Mouse (Mus musculus): Measurements from ENCODE around the gene Vamp9. TPM values are rescaled to one million over a fixed set of nuclear protein-coding genes. Genes with fewer than 3 reads are reported as not detected.
A peak's percentile ranks its signal among the peaks of the same experiment; 100 is the strongest.

Vamp9 gene
- not detected in 2 replicates for polyA plus RNA-seq (2014; fragmentation: Nextera tagmentation; extraction: Ambion mirVana)

- H3K36me3 ChIP-seq (ENCODE audit: control insufficient read depth, insufficient read depth, low read length) = no peaks in the 10 kb centered on the region
Observed at GRCm38 (mm10) chr5:99906181-99906956, at the start of gene Vamp9. Vamp9 (plus strand) TSS chr5:99906254.

GRCm38 (mm10) chr5:99857106-99857637 lies 48.9 kb upstream of the Vamp9 start:
- no peaks in the 10 kb centered on the region for H3K4me1 ChIP-seq (replicated peaks; ENCODE audit: control insufficient read depth, insufficient read depth, low read length)
- no peak overlapping the region for H3K9ac ChIP-seq (ENCODE audit: low read depth, low read length)
- H3K27ac ChIP-seq (ENCODE audit: low read depth, low read length) = no peak overlapping the region
- H3K4me3 ChIP-seq (ENCODE audit: low read depth, low read length) = no peak overlapping the region
- H3K9me3 ChIP-seq (ENCODE audit: control insufficient read depth, low read length) = no peaks in the 10 kb centered on the region
- ATAC-seq (replicated peaks; ENCODE audit: low FRiP score) = no peak
- no peak for DNase-seq (ENCODE audit: low spot score)
- H3K36me3 ChIP-seq (ENCODE audit: control insufficient read depth, insufficient read depth, low read length) = no peaks in the 10 kb centered on the region
- 39% methylated on average over 14 of the region's 14 CpGs for WGBS
- H3K4me2 ChIP-seq = no peak overlapping the region
- no peaks in the 10 kb centered on the region; the same call in 1 of the 2 replicates for H3K27me3 ChIP-seq (replicated peaks; ENCODE audit: control insufficient read depth, insufficient read depth, low read length)

More at GRCm38 (mm10) chr5:99906181-99906956, at the start of gene Vamp9:
- ATAC-seq (replicated peaks; ENCODE audit: low FRiP score) (peak; percentile 98), DNase-seq (ENCODE audit: low spot score) (peak; percentile 93)
- H3K27me3 ChIP-seq (replicated peaks; ENCODE audit: control insufficient read depth, insufficient read depth, low read length) = no peaks in the 10 kb centered on the region
- H3K4me3 ChIP-seq (ENCODE audit: low read depth, low read length) = peak within 1 kb of the TSS; percentile 62
- no peaks in the 10 kb centered on the region for H3K4me1 ChIP-seq (replicated peaks; ENCODE audit: control insufficient read depth, insufficient read depth, low read length)
- peak within 1 kb of the TSS; percentile 76 for H3K4me2 ChIP-seq
- peak within 1 kb of the TSS; percentile 66 for H3K27ac ChIP-seq (ENCODE audit: low read depth, low read length)
- peak within 1 kb of the TSS; percentile 58 for H3K9ac ChIP-seq (ENCODE audit: low read depth, low read length)
- H3K9me3 ChIP-seq (ENCODE audit: control insufficient read depth, low read length) = no peaks in the 10 kb centered on the region
- WGBS = 6% methylated on average over 49 of the region's 49 CpGs

- Histone ChIP-seq H3K9me3 (ENCODE audit: control insufficient read depth, low read length) (no peaks in the 10 kb centered on the region), H3K36me3 (ENCODE audit: control insufficient read depth, insufficient read depth, low read length) (no peaks in the 10 kb centered on the region), H3K27me3 (replicated peaks; ENCODE audit: control insufficient read depth, insufficient read depth, low read length) (no peaks in the 10 kb centered on the region; the same call in 1 of the 2 replicates), H3K4me3 (ENCODE audit: low read depth, low read length) (no peak overlapping the region), H3K27ac (ENCODE audit: low read depth, low read length) (no peak overlapping the region), H3K9ac (ENCODE audit: low read depth, low read length) (no peak overlapping the region), H3K4me2 (no peak overlapping the region), H3K4me1 (replicated peaks; ENCODE audit: control insufficient read depth, insufficient read depth, low read length) (no peaks in the 10 kb centered on the region)
- WGBS = 52% methylated on average over 13 of the region's 13 CpGs
- ATAC-seq (replicated peaks; ENCODE audit: low FRiP score) (no peak), DNase-seq (ENCODE audit: low spot score) (no peak)
Observed at GRCm38 (mm10) chr5:99859637-99860433, 46.2 kb upstream of the Vamp9 start.

DNA sequence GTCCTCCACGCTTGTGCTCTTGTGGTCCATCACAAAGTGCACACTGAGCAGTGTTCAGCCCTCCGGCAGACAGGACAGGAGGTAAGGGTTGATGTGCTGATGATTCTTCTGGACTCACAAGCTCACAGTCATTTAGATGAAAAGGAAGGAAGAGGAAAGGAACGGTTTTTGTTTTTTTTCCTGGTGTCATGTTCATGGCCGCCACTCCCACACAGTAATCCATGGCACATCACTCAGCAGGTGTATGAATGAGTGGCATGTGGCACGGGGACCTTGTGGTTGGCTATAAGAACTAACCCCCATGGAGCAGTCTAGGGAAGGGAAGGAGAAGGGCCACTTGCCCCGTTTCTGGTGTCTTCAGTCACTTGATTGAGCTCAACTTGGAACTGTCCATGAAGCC lies 44.2 kb upstream of the Vamp9 start:
- no peak for ATAC-seq (replicated peaks; ENCODE audit: low FRiP score)

DNA sequence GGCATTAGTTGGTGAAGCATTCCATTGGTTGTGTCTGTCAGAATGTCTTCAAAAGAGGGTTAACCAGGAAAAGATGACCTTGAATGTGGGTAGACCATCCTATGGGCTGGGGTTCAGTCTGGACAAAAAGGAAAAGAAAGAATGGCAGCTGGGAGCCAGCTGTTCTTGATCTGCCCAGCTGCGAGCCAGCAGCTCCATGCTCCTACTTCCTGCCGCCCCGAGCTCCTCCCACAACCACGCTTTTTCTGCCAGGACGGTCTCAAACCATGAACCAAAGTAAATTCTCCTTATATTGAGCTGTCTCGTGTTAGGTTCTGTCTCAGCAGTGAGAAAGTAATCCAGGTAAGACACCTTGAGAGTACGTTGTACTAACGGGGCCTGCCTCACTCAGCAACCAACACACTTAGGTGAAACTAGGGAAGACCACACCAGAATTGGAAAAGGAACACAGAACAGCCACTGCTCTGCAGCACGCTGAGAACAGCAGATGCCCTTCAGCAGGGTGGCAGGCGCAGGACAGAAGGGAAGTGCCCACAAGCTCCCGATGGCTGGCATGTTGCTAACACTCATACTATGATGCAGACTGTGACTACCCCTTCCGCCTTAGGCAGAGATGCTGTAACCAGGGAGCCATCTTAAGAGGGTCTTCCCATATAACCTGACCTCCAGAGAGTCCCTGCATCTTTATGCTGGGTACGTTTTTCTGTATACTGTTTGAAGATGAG lies 42.2 kb upstream of the Vamp9 start:
- H3K4me2 ChIP-seq = no peak overlapping the region
- H3K9me3 ChIP-seq (ENCODE audit: control insufficient read depth, low read length) = no peaks in the 10 kb centered on the region
- ATAC-seq (replicated peaks; ENCODE audit: low FRiP score) (no peak), DNase-seq (ENCODE audit: low spot score) (no peak)
- no peak overlapping the region for H3K9ac ChIP-seq (ENCODE audit: low read depth, low read length)
- H3K27ac ChIP-seq (ENCODE audit: low read depth, low read length) = no peak overlapping the region
- H3K36me3 ChIP-seq (ENCODE audit: control insufficient read depth, insufficient read depth, low read length) = no peaks in the 10 kb centered on the region
- H3K4me3 ChIP-seq (ENCODE audit: low read depth, low read length) = no peak overlapping the region
- no peaks in the 10 kb centered on the region for H3K27me3 ChIP-seq (replicated peaks; ENCODE audit: control insufficient read depth, insufficient read depth, low read length)
- H3K4me1 ChIP-seq (replicated peaks; ENCODE audit: control insufficient read depth, insufficient read depth, low read length) = no peaks in the 10 kb centered on the region
- 77% methylated on average over 13 of the region's 13 CpGs for WGBS

More for the DNA sequence above, 44.2 kb upstream of the Vamp9 start:
- Histone ChIP-seq H3K9me3 (ENCODE audit: control insufficient read depth, low read length) (no peaks in the 10 kb centered on the region), H3K4me1 (replicated peaks; ENCODE audit: control insufficient read depth, insufficient read depth, low read length) (no peaks in the 10 kb centered on the region), H3K27me3 (replicated peaks; ENCODE audit: control insufficient read depth, insufficient read depth, low read length) (no peaks in the 10 kb centered on the region; the same call in 1 of the 2 replicates), H3K27ac (ENCODE audit: low read depth, low read length) (no peak overlapping the region), H3K9ac (ENCODE audit: low read depth, low read length) (no peak overlapping the region), H3K36me3 (ENCODE audit: control insufficient read depth, insufficient read depth, low read length) (no peaks in the 10 kb centered on the region), H3K4me2 (no peak overlapping the region), H3K4me3 (ENCODE audit: low read depth, low read length) (no peak overlapping the region)
- WGBS = 80% methylated on average over 6 of the region's 6 CpGs
- DNase-seq (ENCODE audit: low spot score) = no peak

DNA sequence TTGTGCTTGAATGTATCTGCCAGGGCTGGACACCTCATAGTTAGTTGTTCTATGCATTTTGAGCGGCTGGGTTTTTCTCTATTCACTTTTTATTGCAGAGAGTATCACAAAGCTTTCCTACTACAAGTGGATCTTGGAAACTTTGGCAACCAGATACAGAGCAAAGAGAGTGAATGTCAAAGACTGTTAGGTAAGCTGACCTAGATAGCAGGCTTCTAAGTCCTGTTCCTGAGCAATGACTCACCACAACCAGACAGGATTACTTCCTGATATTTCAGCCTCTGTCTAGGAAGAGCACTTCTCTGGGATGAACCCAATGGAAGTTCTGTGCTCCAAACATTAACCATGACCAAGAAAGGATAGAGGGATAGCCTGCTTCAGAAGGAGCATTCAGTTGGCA lies 40.3 kb upstream of the Vamp9 start:
- WGBS = 85% methylated on average over 1 of the region's 1 CpGs
- no peaks in the 10 kb centered on the region for H3K36me3 ChIP-seq (ENCODE audit: control insufficient read depth, insufficient read depth, low read length)

DNA sequence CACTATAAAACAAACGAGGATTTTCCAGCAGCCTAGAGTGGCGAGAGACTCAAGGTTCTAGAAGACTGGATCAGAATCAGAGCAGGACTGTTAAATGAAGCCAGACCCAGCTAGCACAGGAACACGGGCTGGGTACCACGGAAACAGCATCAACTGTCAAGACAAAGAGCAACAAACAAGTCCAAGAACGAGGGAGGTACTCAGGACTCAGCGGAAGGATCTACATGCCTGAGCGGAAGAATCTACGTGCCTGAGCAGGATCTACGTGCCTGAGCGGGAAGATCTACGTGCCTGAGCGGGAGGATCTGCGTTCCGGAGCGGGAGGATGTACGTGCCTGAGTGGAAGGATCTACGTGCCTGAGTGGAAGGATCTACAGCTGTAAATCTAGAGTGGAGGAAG lies 37.8 kb upstream of the Vamp9 start:
- WGBS = 90% methylated on average over 17 of the region's 17 CpGs
- H3K4me2 ChIP-seq = no peak overlapping the region
- DNase-seq (ENCODE audit: low spot score) (no peak), ATAC-seq (replicated peaks; ENCODE audit: low FRiP score) (no peak)
- no peak overlapping the region for H3K27ac ChIP-seq (ENCODE audit: low read depth, low read length)
- H3K4me3 ChIP-seq (ENCODE audit: low read depth, low read length) = no peak overlapping the region
- H3K27me3 ChIP-seq (replicated peaks; ENCODE audit: control insufficient read depth, insufficient read depth, low read length) = no peaks in the 10 kb centered on the region
- no peak overlapping the region for H3K9ac ChIP-seq (ENCODE audit: low read depth, low read length)
- H3K4me1 ChIP-seq (replicated peaks; ENCODE audit: control insufficient read depth, insufficient read depth, low read length) = no peaks in the 10 kb centered on the region
- no peaks in the 10 kb centered on the region for H3K9me3 ChIP-seq (ENCODE audit: control insufficient read depth, low read length)
- H3K36me3 ChIP-seq (ENCODE audit: control insufficient read depth, insufficient read depth, low read length) = no peaks in the 10 kb centered on the region

More for the DNA sequence above, 40.3 kb upstream of the Vamp9 start:
- no peak for DNase-seq (ENCODE audit: low spot score)
- Histone ChIP-seq H3K27me3 (replicated peaks; ENCODE audit: control insufficient read depth, insufficient read depth, low read length) (no peaks in the 10 kb centered on the region), H3K9ac (ENCODE audit: low read depth, low read length) (no peak overlapping the region), H3K27ac (ENCODE audit: low read depth, low read length) (no peak overlapping the region), H3K4me1 (replicated peaks; ENCODE audit: control insufficient read depth, insufficient read depth, low read length) (no peaks in the 10 kb centered on the region), H3K4me2 (no peak overlapping the region), H3K9me3 (ENCODE audit: control insufficient read depth, low read length) (no peaks in the 10 kb centered on the region), H3K4me3 (ENCODE audit: low read depth, low read length) (no peak overlapping the region)
- no peak for ATAC-seq (replicated peaks; ENCODE audit: low FRiP score)

DNA sequence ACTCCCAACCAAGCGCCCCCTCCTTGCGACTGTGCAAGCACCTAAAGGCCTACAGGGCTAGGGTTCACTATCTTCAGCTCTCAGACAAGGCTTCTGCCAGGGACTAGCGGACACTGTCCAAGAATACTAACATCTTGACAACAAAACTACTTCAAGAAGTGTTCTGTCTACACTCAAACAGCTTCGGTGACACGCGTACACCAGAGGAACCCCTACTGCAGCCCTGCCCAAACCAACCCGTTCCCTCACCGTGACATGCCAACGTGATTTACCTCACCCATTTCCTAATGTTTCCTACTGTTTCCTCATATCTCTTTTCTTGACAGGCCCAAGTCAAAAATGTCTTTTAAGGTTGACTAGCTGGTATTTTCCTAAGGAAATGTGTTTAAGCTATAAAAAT lies 37.1 kb upstream of the Vamp9 start:
- Histone ChIP-seq H3K27me3 (replicated peaks; ENCODE audit: control insufficient read depth, insufficient read depth, low read length) (no peaks in the 10 kb centered on the region), H3K4me1 (replicated peaks; ENCODE audit: control insufficient read depth, insufficient read depth, low read length) (no peaks in the 10 kb centered on the region), H3K27ac (ENCODE audit: low read depth, low read length) (no peak overlapping the region), H3K4me3 (ENCODE audit: low read depth, low read length) (no peak overlapping the region), H3K9ac (ENCODE audit: low read depth, low read length) (no peak overlapping the region), H3K9me3 (ENCODE audit: control insufficient read depth, low read length) (no peaks in the 10 kb centered on the region), H3K4me2 (no peak overlapping the region), H3K36me3 (ENCODE audit: control insufficient read depth, insufficient read depth, low read length) (no peaks in the 10 kb centered on the region)
- no peak for ATAC-seq (replicated peaks; ENCODE audit: low FRiP score)
- DNase-seq (ENCODE audit: low spot score) = no peak
- WGBS = 70% methylated on average over 9 of the region's 9 CpGs
